Mouse (Mus musculus): Measurements from ENCODE around the gene Slc37a4.
"Not testable (repeated sequence)": the region's sequence is repeated elsewhere in the genome, so short reads cannot be mapped to it uniquely, and the experiment has no call there.

Gene Slc37a4

GRCm38 (mm10) chr9:44440961-44441360 lies 44.3 kb downstream of the Slc37a4 start, which contains the start of gene Foxr1:
TSS of gene Foxr1 (minus strand) at chr9:44441136.
- DNase-seq (ENCODE audit: low spot score), result no peak

- not testable (repeated sequence) for DNase-seq (ENCODE audit: low spot score)
Observed at GRCm38 (mm10) chr9:44444402-44445025, 47.9 kb downstream of the Slc37a4 start.

- DNase-seq (ENCODE audit: low spot score), result no peak
Observed at GRCm38 (mm10) chr9:44450387-44450786, 53.7 kb downstream of the Slc37a4 start.

Data from layer of hippocampus, adult 9-10 months (tissue).